Mouse (Mus musculus): ENCODE results near the gene Scarb1. TPM values are rescaled to one million over a fixed set of nuclear protein-coding genes. Genes with fewer than 3 reads are reported as not detected.
A peak's percentile ranks its signal among the peaks of the same experiment; 100 is the strongest.
"Not testable (repeated sequence)": the region's sequence is repeated elsewhere in the genome, so short reads cannot be mapped to it uniquely, and the experiment has no call there.

The Scarb1 gene
- 10 to 100 TPM; 22.0 to 28.0 TPM for total RNA-seq (2021)

DNA sequence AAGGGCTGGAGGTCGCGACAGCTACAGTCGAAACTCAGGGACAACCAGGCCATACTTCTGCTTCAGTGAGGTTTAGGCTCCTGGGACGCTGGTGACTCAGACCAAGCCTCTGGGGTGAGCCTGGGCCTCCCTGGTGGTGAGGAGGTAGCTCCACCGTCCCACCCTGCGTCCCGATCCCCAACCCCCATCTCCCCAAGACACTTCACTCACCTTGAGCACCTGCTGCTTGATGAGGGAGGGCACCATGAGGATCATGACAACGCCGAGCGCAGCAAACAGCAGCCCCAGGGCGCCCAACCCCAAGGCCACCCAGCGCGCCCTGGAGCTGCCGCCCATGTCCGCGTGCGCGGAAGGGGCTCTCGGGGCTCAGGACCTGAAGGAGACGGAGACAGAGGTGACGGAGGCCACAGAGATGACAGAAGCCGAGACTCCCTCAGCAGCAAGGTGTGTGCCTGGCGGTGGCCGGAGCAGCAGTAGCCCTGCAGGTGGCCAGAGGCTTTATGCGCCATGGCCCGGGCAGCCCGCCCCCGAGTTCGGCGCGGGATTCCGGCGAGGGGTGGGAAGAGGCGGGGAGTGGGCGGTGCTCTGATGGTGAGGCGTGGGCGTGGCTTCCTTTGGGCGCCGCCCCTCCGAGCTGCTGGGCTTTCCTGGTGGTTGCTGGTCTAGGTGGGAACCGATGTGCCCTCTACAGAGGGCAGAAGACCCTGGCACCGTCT is at the start of gene Scarb1:
Scarb1 (minus strand) TSS at position 548 of the 716 bp plus-strand sequence.
- intact Hi-C loops (cut with DNase I), result no loop called here
- peak; percentile 80 to 83 for DNase-seq (ENCODE audit: low spot score in 2 of 2)

DNA sequence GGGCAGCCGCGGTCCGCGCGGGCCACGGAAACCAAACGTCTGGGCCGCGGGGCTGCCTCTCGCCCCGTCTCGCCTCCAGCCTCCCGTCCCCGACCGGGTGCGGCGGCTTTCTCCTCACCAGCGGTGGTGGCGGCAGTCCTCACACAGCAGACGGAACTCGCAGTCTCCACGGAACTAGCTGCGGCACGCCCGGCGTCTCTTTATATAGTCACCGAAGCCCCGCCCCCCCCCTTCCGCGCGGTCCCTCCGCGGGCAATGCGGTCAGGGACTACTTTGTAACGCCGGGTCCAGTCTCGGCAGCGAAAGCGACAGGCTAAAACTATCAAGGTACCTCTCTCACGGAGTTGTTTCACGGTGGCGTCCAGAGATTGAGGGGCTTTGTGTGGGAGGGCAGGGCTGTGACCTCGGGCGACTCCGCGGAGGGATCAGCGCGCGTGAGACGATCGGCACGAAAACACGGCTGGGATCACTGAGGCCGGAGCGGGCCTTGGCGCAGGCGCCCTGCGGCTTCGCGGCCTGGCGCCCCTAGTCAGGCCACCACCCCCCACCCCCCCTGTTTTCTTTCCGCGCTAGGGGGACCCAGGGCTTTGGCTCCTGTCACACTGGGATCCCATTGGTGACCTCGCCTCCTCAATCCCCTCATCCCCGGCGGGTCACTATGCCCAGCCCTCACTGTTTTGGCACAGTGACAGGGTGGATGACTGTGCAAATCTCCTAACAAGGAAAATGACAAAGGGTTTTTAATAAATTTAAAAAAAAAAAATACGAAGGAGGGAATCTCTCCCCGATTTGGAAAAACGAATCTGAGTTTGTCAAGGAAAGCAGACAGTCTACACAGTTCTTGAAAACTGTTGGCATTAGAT is 48.9 kb upstream of the Scarb1 start, which contains the start of gene Ubc:
Ubc (minus strand) TSS at position 624 of the 863 bp plus-strand sequence.
- intact Hi-C loops (cut with DNase I), result loop anchor here (1.0 kb wide), 1 partner anchor 15 kb away; no protein-coding TSS in a partner anchor
- DNase-seq (ENCODE audit: low spot score in 2 of 2), result peak; percentile 87

DNA sequence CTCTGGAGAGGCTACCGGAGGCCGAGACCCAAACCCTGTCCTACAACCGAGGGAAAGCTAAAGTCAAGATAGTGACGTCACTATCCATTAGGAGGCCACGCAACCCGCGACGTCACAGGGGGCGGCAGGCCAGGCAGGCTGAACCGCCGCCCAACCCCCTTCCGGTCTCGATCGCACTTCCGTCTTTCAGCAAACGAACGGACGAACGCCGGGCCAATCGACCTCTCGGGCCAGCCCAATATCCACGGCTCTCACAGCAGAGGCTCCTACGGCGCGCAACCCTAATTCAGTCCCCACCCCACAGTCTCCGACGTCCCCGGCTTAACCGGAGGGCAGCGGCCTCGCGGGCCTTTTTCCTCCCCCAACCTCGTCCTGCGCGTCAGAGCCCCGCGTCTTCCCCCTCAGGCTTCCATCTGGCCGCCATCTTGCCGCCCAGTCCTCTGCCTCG is 48.3 kb upstream of the Scarb1 start, which contains the start of gene Gm10382:
Gm10382 (plus strand) TSS at position 192 of the 448 bp plus-strand sequence.
- peak; percentile 75 to 77 for DNase-seq (ENCODE audit: low spot score in 2 of 2)
- intact Hi-C loops (cut with DNase I), result loop anchor here (1.0 kb wide), 1 partner anchor 16 kb away; no protein-coding TSS in a partner anchor

DNA sequence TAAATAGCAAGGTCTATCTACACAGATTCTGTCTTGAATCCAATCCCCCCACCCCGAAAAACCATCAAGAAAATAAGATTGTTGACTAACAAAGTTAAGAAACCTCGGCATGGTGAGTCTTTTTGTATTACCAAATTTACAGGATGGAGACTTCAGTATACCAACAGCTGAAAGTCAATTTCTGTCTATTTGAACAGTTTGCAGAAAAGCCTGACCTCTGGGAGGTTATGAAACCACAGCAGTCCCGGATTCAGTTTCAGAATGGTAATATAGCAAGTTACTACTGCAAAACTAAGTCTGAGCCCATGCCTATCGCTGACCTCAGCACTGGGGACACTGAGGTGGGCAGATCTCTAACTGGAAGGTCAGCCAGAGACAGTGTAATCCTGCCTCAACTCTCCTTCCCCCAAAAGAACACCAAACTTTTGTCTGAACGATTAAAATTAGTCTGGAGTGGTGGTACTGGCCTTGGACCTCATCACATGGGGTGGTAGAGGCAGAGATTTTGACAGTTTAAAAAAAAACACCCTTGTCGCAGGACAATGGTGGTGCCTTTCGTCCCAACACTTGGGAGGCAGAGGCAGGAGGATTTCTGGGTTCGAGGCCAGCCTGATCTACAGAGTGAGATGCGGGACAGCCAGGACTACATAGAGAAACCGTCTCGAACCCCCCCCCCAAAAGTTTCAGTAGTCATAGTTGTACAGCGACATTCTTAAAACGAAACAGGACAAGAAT is 47.6 kb upstream of the Scarb1 start:
- intact Hi-C loops (cut with DNase I), result loop anchor here (1.0 kb wide), 1 partner anchor 17 kb away; no protein-coding TSS in a partner anchor
- DNase-seq (ENCODE audit: low spot score in 2 of 2), result no peak

DNA sequence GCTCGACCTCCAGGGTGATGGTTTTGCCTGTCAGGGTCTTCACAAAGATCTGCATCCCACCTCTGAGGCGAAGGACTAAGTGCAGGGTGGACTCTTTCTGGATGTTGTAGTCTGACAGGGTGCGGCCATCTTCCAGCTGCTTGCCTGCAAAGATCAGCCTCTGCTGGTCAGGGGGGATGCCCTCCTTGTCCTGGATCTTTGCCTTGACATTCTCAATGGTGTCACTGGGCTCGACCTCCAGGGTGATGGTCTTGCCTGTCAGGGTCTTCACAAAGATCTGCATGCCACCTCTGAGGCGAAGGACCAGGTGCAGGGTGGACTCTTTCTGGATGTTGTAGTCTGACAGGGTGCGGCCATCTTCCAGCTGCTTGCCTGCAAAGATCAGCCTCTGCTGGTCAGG is 46.4 kb upstream of the Scarb1 start:
- DNase-seq (ENCODE audit: low spot score in 2 of 2); intact Hi-C loops (cut with DNase I): not testable (repeated sequence)

DNA sequence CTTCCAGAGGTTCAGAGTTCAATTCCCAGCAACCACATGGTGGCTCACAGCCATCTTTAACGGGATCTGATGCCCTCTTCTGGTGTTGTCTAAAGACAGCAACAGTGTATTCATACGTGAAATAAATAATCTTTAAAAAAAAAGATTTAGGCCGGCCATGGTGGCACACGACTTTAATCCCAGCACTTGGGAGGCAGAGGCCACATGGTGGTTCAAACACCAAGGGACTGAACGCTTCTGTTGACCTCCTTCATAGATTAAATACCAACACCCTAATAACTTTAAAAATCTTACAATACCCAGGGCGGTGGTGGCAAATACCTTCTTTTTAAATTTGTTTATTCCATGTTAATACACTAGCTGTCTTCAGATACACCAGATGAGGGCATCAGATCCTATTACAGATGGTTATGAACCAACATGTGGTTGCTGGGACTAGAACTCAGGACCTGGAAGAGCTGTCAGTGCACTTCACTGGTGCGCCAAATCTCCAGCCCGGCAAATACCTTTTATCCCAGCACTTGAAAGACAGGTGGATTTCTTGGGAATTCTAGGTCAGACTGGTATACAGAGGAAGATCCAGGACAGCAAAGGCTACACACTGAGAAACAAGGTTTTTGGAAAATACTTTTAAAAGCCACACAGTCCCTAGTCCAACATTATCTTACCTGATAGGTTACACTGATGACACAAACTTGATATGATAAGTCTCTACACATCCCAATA is 44.5 kb upstream of the Scarb1 start:
- no peak for DNase-seq (ENCODE audit: low spot score in 2 of 2)
- intact Hi-C loops (cut with DNase I), result no loop called here

DNA sequence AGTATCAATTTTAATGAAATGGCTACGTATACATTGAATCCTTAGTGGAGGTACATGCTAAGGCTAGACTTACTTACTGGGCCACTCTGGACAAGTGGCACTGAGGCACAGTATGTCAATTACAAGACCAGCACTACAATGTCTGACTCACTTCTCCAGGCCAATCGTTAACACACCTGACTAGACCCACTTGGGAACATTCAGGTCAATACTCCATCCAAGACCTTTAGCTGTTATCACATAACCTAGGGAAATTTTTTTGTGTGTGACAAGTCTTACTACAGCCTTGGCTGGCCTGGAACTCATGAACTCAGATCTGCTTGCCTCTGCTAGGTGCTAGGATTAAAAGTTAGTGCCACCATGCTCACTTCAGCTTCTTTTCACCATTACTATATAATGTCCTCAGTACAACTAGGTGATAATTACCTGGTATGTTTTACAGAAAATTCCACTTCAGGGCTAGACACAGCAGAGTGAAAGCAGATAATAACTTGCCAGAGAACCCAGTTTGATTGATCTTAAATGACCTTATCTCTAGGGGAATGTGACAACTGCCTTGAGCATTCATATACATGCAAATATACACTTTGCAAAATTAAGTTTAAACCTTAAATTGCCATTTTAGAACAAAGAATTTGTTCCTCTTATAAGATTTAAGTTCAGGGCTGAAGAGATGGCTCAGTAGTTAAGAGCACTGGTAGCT is 43.8 kb upstream of the Scarb1 start:
- no peak for DNase-seq (ENCODE audit: low spot score in 2 of 2)
- intact Hi-C loops (cut with DNase I), result loop anchor here (5.0 kb wide), 1 partner anchor 78 kb away; no protein-coding TSS in a partner anchor

DNA sequence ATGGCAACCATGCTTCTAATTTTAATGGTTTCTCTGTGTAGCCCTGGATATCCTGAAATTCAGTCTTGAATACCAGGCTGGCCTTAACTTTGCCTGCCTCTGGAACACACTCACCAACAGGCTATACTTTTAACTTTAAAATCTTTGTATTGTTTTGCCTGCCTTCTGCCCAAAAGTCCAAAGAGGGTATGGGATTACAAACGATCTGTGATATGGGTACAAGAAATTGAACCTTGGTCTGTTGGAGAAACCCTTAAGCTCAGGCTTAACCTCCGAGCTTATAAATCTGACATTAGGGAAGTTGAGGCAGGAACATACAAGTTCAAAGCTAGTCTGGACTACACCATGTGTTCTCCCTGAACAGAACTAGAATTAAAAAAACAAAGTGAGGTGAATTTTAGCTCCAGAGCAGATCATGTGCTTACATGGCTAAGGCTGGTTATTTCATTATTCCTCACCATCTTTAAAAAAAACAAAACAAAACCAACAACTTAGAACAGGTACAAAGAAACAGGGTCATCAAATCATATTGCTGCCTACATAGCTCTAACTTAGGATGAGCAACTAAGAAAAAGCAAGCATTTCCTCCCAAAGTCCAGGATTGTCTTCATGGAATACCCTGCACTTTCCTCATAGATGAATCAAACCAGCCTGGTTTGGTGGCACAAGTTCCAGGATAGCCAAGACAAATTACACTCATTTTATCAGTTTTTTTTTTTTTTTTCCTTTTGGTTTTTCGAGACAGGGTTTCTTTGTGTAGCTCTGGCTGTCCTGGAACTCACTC is 42.9 kb upstream of the Scarb1 start:
- intact Hi-C loops (cut with DNase I), result loop anchor here (5.0 kb wide), 1 partner anchor 78 kb away; no protein-coding TSS in a partner anchor
- no peak for DNase-seq (ENCODE audit: low spot score in 2 of 2)

DNA sequence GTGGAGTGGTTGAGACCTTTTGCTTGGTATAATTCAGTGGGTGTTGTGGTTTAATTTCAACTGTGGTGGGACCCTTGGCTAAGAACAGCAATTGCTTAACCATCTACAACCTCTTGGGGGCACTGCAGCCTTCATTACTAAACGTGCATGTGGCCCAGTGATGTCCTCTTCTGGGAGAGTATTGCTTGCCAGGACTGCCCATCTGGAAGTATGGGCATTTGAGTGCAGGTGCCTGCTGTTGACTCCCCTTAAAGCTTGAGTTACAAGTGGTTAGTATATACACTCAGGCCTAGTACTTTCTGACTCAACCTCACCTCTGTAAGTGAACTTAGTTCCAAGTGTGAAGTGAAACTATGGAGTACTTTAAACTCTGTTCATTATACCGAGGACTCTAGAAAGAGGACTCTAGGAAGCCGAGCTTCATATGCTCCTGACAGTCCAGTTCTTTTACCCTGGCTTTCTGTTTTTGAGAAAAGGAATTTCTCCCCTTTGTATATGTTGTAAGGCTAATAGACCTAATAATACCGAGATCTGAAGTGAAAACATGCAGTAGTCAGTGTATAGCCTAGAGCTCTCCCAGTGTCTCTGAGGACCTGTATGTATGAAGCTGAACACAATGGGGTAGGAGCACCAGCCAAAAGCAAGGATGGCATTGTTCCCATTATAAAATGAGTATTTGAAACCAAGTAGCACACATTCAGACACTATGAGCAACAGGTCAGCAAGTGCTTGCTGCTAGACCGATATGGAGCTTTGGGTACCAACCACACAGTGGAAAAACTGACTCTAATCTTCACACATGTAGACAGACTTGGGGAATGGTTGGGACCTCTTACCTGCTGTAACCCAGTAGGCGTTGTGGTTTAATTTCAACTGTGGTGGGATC is 42.0 kb upstream of the Scarb1 start:
- DNase-seq (ENCODE audit: low spot score in 2 of 2), result peak in 1 of 2 experiments; percentile 61
- intact Hi-C loops (cut with DNase I), result loop anchor here (5.0 kb wide), 1 partner anchor 79 kb away; no protein-coding TSS in a partner anchor

DNA sequence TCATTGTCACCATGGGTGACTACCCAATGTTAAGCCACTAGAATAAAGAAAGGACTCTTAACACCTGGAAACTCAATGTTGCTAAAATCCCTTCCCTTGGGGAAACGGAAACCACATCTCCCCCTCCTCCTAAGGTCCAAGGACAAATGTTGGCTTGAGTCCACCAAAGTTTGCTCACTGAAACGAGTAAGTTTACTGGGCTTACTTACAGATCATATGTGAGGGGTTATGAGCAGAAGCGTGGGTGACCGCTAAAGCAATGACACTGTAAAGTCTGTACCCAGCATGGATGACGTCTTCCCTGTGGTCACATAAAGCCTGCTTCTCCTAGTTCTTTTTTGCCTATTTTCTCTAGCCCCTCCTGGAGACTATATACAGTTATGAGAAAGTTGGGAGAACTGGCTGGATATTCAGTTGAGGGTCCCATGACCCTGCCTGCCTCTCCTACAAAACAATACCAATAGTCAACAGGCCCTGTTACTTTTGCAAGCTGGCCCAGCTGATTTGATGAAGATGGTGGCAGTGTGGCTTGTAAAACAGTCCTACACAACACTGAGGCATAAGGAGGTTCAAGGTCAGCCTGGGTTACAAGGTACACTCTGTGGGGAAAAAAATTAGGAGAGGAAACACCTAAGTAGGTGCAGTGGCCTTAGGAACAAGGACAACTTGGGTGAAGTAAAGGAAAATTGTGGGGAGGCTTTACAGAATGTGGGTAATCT is 41.2 kb upstream of the Scarb1 start:
- intact Hi-C loops (cut with DNase I), result loop anchor here (5.0 kb wide), 1 partner anchor 80 kb away; no protein-coding TSS in a partner anchor
- no peak for DNase-seq (ENCODE audit: low spot score in 2 of 2)

DNA sequence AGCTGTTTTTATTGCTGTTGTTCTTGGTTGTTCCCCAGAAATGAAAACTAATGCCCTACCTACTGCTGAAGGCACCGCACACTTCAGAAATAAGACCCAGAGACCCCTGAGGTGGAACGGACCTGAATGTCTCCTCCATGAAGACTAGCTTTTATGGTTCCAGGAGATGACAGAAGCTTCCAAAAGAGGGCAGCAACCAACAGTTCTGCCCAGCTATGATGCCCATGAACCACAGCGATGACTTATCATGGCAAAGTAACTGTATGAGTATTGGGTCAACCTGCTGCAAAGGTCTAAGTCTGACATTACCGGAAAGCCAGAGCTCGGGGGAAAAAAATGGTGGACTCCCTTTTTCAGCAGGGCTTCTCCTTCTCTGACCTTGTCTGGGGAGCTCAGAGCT is 38.0 kb upstream of the Scarb1 start:
- no peak for DNase-seq (ENCODE audit: low spot score in 2 of 2)
- intact Hi-C loops (cut with DNase I), result no loop called here

DNA sequence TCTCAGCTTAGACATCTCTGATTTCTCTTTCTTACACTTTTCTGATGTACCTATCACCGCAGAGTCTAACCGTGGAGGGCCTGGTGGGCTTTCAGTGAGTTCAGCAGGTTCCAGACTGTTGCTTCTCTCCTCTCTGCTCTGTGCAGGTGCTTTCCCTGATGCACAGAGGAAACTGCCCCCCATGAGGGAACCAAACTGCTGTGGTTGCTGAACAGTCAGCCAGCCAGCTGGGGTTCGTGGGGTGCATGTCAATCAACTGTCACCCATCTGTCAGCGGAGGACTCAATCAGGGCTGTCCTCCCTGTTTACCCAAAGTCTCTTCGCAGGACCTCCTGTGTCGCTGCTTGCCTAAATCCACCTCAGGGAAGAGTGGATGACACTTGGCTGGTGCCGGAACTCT is 36.3 kb upstream of the Scarb1 start:
- intact Hi-C loops (cut with DNase I), result no loop called here
- no peak for DNase-seq (ENCODE audit: low spot score in 2 of 2)

DNA sequence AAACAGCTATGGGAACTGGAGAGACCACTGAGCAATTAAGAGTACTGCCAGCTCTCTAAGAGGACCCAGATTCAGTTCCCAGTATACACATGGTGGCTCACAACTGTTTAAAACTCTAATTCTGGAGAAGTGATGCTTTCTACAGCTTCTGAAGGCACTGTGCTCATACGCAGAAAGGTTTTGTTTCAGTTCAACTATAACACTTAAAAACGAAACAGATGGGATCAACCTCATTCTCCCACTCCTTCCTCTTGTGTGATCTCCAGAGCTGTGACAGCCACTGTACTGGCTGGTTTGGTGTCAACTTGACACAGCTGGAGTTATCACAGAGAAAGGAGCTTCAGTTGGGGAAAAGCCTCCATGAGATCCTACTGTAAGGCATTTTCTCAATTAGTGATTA is 35.0 kb upstream of the Scarb1 start:
- intact Hi-C loops (cut with DNase I), result no loop called here
- no peak for DNase-seq (ENCODE audit: low spot score in 2 of 2)

DNA sequence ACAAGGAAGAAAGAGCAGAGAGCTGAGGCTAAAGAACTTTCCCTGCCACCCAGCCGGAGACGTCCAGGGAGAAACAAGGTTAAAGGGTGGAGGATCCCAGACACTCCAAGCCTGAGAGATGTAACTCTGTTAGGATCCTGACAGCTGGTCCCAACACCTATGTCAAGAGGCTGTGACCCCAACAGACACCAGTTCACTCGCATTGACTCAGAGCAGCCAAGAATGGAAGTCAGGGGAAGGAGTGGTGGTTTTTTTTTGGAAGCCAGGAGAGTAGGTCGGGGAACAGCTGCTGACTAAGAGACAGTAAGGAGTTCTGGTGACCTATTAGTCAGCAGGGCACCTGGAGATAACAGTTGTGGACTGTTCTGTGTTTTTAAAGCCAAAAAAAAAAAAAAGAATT is 31.1 kb upstream of the Scarb1 start:
- intact Hi-C loops (cut with DNase I), result no loop called here
- DNase-seq (ENCODE audit: low spot score in 2 of 2), result no peak

DNA sequence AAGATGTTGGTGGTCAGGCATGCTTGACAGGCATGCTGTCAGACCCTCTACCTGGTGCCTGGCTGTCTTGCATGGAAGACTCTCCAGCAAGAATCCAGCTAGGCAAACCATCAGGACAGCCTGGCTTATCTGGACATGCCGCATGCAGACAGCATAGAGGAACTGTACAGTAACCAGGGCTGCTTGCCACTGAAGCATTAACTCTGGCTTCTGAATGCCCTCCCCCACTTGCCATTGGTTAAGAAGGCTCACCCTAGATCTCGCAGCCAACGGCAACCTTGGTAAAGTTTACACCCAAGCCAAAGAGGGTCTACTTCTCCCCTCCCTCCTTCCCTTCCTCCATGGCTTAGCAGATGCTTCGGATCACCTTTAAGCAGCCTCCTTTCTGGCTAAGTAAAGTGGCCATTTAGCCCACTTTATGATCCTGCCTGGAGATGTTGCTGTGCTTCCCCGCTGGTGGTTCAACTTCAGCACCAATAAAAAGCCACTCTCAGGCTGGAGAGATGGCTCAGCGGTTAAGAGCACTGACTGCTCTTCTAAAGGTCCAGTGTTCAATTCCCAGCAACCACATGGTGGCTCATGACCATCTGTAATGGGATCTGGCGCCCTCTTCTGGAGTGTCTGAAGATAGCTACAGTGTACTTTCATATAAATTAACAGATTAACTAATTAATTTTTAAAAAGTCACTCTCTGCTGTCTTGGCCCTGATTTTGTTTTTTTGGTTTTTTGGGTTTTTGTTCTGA is 30.2 kb upstream of the Scarb1 start:
- intact Hi-C loops (cut with DNase I), result no loop called here

More for the DNA sequence above, 30.2 kb upstream of the Scarb1 start:
- DNase-seq (ENCODE audit: low spot score in 2 of 2), result no peak

Measured in left cerebral cortex, postnatal 36 days (tissue).